Mouse (Mus musculus): Measurements from ENCODE around the gene Irf3.

GRCm38 (mm10) chr7:44999753-45000152 is 2.3 kb downstream of the Irf3 start:
- no peak for TF ChIP-seq CTCF (conservative IDR thresholded peaks at IDR 0.05; ENCODE audit: low read length)
- no peak for TF ChIP-seq NANOG (IDR thresholded peaks at IDR 0.05; ENCODE audit: borderline replicate concordance, low read length)
